Mouse (Mus musculus) left cerebral cortex, postnatal 25 days (tissue): ENCODE measurements around the gene Zgrf1. TPM values are rescaled to one million over a fixed set of nuclear protein-coding genes. Genes with fewer than 3 reads are reported as not detected.

Source experiments
- DNase-seq, 2 experiments: peaks; one replicate each; pipeline ENCODE4 v3.0.0; 2022; ENCODE audit warnings: low spot score in 2 of 2, mixed read lengths in 1 of 2
- intact Hi-C: fragments of 180-260 bp; cut with DNase I; formaldehyde crosslinking; loops from one replicate; pipeline ENCODE4 v1.15.1; 2025
- total RNA-seq, 2 experiments: library from RNA; stranded (reverse); gene quantifications; 2 replicates each; pipeline ENCODE4 v1.2.3; 2021

The Zgrf1 gene
- total RNA-seq, 2 experiments from 2014 or later: 2.4 to 2.6 TPM

- intact Hi-C loops: loop anchor here (2.0 to 5.0 kb wide), 4 partner anchors 55 to 371 kb away; partner anchors contain the start of gene Ank2
- no peak for DNase-seq
These were observed 393 bp downstream of the Zgrf1 start for GRCm38 (mm10) chr3:127553720-127554043.

DNA sequence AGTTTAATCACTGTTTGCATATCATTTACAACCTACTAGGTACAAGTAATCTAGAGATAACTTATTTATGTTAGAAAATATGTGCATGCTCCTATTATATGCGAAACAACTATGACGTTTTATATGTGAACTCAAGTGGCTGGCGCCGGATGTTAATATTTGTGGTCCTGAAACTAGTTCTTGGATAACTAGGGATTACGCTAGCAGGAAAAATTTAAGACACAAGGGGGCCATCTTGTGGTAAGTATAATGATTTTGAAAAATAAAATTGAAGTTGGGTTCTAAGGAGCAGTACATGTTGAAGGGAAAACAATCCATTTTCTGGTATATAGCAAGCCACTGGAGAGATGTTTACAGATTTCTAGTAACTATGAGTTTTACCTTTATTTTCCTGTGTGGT lies 1.4 kb downstream of the Zgrf1 start:
- intact Hi-C loops: loop anchor here (5.0 kb wide), 2 partner anchors 232 to 372 kb away; no protein-coding TSS in a partner anchor
- peak in 1 of 2 experiments; percentile 6 for DNase-seq

- intact Hi-C loops: no loop called here
- DNase-seq: no peak
These were observed 4.9 kb downstream of the Zgrf1 start for GRCm38 (mm10) chr3:127558201-127558600.

DNA sequence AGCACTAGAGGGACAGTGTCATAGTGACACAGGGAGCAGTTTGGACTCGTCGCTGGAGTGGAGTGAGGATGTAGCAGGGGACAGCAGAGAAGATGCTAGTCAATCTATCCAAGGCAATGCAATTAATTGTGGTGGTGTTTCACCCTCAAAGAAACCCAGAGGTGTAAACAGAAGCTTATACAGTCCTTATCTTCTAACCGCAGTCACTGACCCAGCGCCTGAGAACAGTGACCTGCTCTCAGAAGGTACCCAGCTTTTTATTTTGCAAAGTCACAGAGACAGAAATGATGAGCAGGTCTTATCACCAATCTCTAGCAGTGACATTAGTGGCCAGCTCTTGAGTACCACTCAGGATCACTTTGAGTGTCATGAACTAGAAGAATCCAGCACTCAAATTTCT lies 9.7 kb downstream of the Zgrf1 start:
- no peak for DNase-seq
- intact Hi-C loops: no loop called here

- intact Hi-C loops: no loop called here
- no peak for DNase-seq
These were observed 11.8 kb downstream of the Zgrf1 start for GRCm38 (mm10) chr3:127565129-127565528.

GRCm38 (mm10) chr3:127572557-127572956 lies 19.3 kb downstream of the Zgrf1 start:
- intact Hi-C loops: loop anchor here (2.0 to 5.0 kb wide), 3 partner anchors 35 to 375 kb away; no protein-coding TSS in a partner anchor
- DNase-seq: peak; percentile 50 to 72

GRCm38 (mm10) chr3:127597136-127597535 lies 43.8 kb downstream of the Zgrf1 start:
- DNase-seq: no peak
- intact Hi-C loops: no loop called here

- no peak for DNase-seq
- intact Hi-C loops: loop anchor here (5.0 kb wide), 1 partner anchor 36 kb away; no protein-coding TSS in a partner anchor
These were observed 54.8 kb downstream of the Zgrf1 start for GRCm38 (mm10) chr3:127608109-127608508.

DNA sequence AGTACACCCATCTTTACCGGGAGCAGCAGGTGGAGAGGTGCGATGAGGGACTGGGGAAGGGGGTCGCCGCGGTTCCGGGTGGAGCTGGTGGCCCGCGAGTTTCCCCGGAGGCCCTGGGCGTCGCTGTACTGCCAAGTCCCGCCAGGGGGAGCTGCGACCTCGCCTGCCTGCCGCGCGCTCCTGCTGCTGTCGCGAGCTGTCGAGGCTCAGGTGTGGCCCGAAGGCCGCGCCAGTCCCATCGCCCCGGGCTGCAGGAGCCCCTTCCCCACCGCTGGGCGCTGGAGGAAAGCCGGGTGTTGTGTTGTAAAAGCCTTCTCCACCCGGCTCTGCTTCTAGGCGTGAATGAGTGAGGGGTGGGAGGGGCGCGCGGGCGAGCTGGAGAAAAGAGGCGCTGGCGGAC lies 72.0 kb downstream of the Zgrf1 start:
- intact Hi-C loops: loop anchor here (2.0 to 5.0 kb wide), 2 partner anchors 134 to 322 kb away; no protein-coding TSS in a partner anchor
- DNase-seq: peak in 1 of 2 experiments; percentile 59

DNA sequence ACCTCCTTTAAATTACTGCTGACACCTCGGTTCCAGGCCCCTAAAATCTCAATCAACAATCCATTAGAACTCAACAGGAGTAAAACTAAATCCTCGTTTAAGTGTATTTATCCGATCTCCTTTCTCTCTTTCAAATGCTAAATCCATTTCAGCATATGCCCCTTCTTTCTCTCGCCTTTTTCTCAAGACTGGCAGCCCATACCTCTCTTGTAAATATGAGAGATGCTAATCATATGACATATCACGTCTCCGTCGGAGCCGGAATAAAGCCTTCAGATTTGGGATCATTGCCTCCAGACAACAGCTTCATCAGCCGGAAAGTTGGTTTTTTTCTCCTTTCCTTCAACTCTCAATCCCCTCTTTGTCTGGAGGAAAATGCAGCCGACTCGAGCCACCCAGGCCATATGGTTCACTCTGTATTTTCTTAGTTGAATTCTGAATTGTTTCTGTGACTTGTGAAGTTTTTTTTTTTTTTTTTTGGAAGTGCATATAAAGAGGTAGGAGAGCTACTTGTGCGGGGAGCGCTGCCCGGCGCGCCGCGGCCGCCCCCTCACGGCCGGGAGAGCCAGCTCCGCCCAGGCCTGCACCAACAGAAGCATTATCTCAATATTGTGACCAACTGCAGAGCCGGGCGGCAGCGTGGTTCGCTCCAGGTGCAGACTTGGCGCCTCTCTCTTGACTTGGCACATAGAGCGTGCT lies 72.6 kb downstream of the Zgrf1 start:
- intact Hi-C loops: loop anchor here (2.0 to 5.0 kb wide), 2 partner anchors 133 to 321 kb away; no protein-coding TSS in a partner anchor
- DNase-seq: no peak

GRCm38 (mm10) chr3:127626524-127626923 lies 73.2 kb downstream of the Zgrf1 start:
- intact Hi-C loops: loop anchor here (5.0 kb wide), 1 partner anchor 321 kb away; no protein-coding TSS in a partner anchor

GRCm38 (mm10) chr3:127627151-127627955 lies 74.1 kb downstream of the Zgrf1 start:
- intact Hi-C loops: loop anchor here (5.0 kb wide), 1 partner anchor 320 kb away; no protein-coding TSS in a partner anchor
- no peak for DNase-seq

More at GRCm38 (mm10) chr3:127626524-127626923, 73.2 kb downstream of the Zgrf1 start:
- DNase-seq: no peak

DNA sequence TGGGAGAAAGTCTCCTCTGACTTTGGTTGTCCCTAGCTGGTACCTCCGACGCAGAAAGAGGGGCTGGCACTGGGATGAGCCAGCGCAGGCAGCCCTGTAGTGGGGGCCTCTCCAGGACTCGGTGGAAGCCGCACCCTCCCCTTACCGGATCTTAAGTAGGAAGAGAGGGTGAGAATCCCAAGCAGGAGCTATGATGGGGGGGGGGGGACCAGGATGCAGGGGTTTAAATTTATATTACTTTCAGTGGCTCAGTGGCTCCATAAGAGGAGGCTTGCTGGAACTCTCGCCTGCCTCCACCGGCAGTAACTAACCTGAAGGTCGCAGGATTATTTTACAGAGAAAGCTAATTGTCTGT lies 74.6 kb downstream of the Zgrf1 start:
- intact Hi-C loops: loop anchor here (5.0 kb wide), 1 partner anchor 319 kb away; no protein-coding TSS in a partner anchor
- no peak for DNase-seq

- DNase-seq: no peak
- intact Hi-C loops: loop anchor here (5.0 kb wide), 1 partner anchor 319 kb away; no protein-coding TSS in a partner anchor
These were observed 75.3 kb downstream of the Zgrf1 start for GRCm38 (mm10) chr3:127628311-127629184.

DNA sequence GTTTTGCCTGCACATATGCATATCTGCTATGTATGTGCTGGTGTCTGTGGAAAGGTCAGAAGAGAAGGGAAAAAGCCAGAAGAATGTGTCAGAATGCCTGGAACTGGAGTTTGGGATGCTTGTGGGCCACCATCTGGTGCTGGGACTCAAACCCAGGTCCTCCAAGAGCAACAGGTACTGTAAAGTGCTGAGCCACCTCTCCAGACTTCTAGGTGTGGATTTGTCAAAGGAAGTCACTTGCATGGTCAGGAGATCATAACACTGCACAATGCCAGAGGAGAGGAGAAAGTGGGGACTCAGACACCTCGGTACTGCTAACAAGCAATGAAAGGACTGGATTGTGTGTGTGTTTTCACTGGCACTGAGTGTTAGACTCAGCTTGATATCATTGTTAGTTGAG lies 76.9 kb downstream of the Zgrf1 start:
- no peak for DNase-seq
- intact Hi-C loops: loop anchor here (5.0 kb wide), 2 partner anchors 77 to 1587 kb away; no protein-coding TSS in a partner anchor

GRCm38 (mm10) chr3:127630735-127631372 lies 77.6 kb downstream of the Zgrf1 start:
- DNase-seq: no peak
- intact Hi-C loops: loop anchor here (5.0 kb wide), 2 partner anchors 76 to 1586 kb away; no protein-coding TSS in a partner anchor

- no peak for DNase-seq
- intact Hi-C loops: loop anchor here (5.0 kb wide), 2 partner anchors 76 to 1586 kb away; no protein-coding TSS in a partner anchor
These were observed 78.3 kb downstream of the Zgrf1 start for GRCm38 (mm10) chr3:127631582-127631981.

DNA sequence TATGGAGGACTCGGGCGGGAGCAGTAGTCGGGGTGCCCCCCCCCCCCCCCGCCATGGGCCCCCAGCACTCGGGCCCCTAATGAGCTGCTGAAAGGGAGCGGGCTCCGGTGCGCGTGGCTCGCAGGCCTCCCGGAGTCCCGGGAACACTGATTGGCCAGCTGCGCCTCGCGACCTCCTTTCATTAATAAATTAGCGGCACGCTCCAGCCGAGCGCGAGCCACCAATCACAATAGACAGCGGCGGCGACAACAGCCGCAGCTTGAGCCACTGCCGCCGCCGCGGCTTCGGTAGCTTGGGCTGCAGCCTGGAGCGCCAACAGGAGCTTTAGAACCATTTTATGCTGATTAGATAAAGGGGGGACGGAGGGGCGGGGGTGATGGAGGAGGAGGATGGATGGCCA lies 79.2 kb downstream of the Zgrf1 start:
- DNase-seq: no peak
- intact Hi-C loops: loop anchor here (2.0 to 5.0 kb wide), 3 partner anchors 75 to 1585 kb away; partner anchors contain the start of gene Pitx2
